Mouse (Mus musculus) neural tube, embryonic 14.5 days (tissue): ENCODE results near the gene Acsm4. TPM values are rescaled to one million over a fixed set of nuclear protein-coding genes. Genes with fewer than 3 reads are reported as not detected.

Source experiments
- ATAC-seq: fragments of 200-750 bp; cut with Nextera tagmentation; 2 replicates; pipeline ENCODE4 v1.8.0; 2017; ENCODE audit warnings: low read depth, mild to moderate bottlenecking, moderate TSS enrichment, moderate library complexity
- H3K27ac ChIP-seq: fragments of 300-500 bp; sonication (generic); 2 replicates; pipeline ENCODE4 v1.5.1; 2014; ENCODE audit warnings: low read depth, mild to moderate bottlenecking, control low read depth, low read length, moderate library complexity, mixed read lengths
- H3K27me3 ChIP-seq: fragments of 300-500 bp; sonication (generic); 2 replicates; pipeline ENCODE4 v1.6.1; 2014; ENCODE audit warnings: low read length; ENCODE audit not compliant: control insufficient read depth, insufficient read depth
- H3K36me3 ChIP-seq: fragments of 300-500 bp; sonication (generic); 2 replicates; pipeline ENCODE4 v1.6.1; 2014; ENCODE audit warnings: low read length, mixed read lengths; ENCODE audit not compliant: control insufficient read depth, insufficient read depth
- H3K4me1 ChIP-seq: fragments of 300-500 bp; sonication (generic); 2 replicates; pipeline ENCODE4 v1.6.1; 2014; ENCODE audit warnings: low read length; ENCODE audit not compliant: control insufficient read depth, insufficient read depth
- H3K4me2 ChIP-seq: fragments of 300-500 bp; sonication (generic); 2 replicates; pipeline ENCODE4 v1.6.1; 2014; ENCODE audit warnings: mild to moderate bottlenecking, low read depth, low read length, control low read depth
- H3K4me3 ChIP-seq: fragments of 300-500 bp; sonication (generic); 2 replicates; pipeline ENCODE4 v1.5.1; 2014; ENCODE audit warnings: low read depth, low read length, control low read depth, mixed read lengths
- H3K9ac ChIP-seq: fragments of 300-500 bp; sonication (generic); replicated peaks from 2 replicates; pipeline ENCODE4 v1.6.1; 2014; ENCODE audit warnings: low read depth, mild to moderate bottlenecking, control low read depth, low read length, mixed read lengths
- H3K9me3 ChIP-seq: fragments of 300-500 bp; sonication (generic); 2 replicates; pipeline ENCODE4 v1.6.1; 2016; ENCODE audit warnings: low read length; ENCODE audit not compliant: control insufficient read depth
- WGBS: fragments of 180-500 bp; shearing (Covaris S2); extraction: QIAGEN DNeasy Blood & Tissue Kit; methylation state at CpG from one replicate; pipeline ENCODE4 v1.1.7; 2014; 5-methylcytosine and 5-hydroxymethylcytosine counted together
- polyA plus RNA-seq: library from polyadenylated mRNA; unstranded; fragments of >200 nt; fragmentation: Nextera tagmentation; extraction: Ambion mirVana; gene quantifications from 2 replicates; pipeline ENCODE4 v1.2.1, GENCODE M21; 2014

Acsm4 gene
- not detected in 2 replicates for polyA plus RNA-seq

GRCm38 (mm10) chr7:119689726-119690125 lies at the start of gene Acsm4:
Gene Acsm4, plus strand, starts transcription at chr7:119690026.
- H3K4me3 ChIP-seq = no peak within 1 kb of the TSS
- no peaks in the 10 kb centered on the region for H3K9me3 ChIP-seq
- no peaks in the 10 kb centered on the region for H3K27me3 ChIP-seq
- no peaks in the 10 kb centered on the region for H3K36me3 ChIP-seq
- H3K4me2 ChIP-seq = no peak within 1 kb of the TSS
- H3K4me1 ChIP-seq = no peaks in the 10 kb centered on the region
- no peak for ATAC-seq
- 84% methylated on average over 5 of the region's 5 CpGs for WGBS
- no peak within 1 kb of the TSS for H3K9ac ChIP-seq
- H3K27ac ChIP-seq = no peak within 1 kb of the TSS

DNA sequence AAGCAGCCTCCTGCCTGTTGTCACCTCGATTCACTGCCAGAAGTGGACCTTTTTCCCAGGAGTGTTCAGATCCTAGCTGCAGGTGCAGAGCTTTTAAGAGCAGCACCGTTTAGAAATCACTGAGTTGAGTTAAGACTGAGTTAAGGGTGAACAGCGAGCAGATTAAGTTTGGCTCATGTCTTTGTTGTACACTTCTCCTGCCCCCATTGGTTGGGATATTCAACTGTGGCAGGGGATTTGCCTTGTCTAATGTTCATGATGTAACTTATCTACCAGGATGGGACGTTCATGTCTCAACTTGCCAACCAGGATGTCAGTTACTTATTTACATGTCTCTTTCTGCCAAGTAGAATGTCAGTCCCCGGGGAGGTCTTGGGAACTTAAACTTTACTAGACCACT lies 47.5 kb upstream of the Acsm4 start:
- Histone ChIP-seq H3K9me3 (no peaks in the 10 kb centered on the region), H3K4me3 (no peak overlapping the region), H3K4me1 (no peaks in the 10 kb centered on the region), H3K9ac (no peak overlapping the region), H3K4me2 (no peak overlapping the region), H3K27me3 (no peaks in the 10 kb centered on the region), H3K36me3 (no peaks in the 10 kb centered on the region), H3K27ac (no peak overlapping the region)
- 82% methylated on average over 5 of the region's 5 CpGs for WGBS
- no peak for ATAC-seq

- Histone ChIP-seq H3K4me2 (no peak overlapping the region), H3K27me3 (no peaks in the 10 kb centered on the region), H3K27ac (no peak overlapping the region), H3K4me3 (no peak overlapping the region), H3K4me1 (no peaks in the 10 kb centered on the region), H3K36me3 (no peaks in the 10 kb centered on the region), H3K9me3 (no peaks in the 10 kb centered on the region), H3K9ac (no peak overlapping the region)
- WGBS = 89% methylated on average over 3 of the region's 3 CpGs
- no peak for ATAC-seq
These were observed 21.9 kb upstream of the Acsm4 start for GRCm38 (mm10) chr7:119667893-119668292.

DNA sequence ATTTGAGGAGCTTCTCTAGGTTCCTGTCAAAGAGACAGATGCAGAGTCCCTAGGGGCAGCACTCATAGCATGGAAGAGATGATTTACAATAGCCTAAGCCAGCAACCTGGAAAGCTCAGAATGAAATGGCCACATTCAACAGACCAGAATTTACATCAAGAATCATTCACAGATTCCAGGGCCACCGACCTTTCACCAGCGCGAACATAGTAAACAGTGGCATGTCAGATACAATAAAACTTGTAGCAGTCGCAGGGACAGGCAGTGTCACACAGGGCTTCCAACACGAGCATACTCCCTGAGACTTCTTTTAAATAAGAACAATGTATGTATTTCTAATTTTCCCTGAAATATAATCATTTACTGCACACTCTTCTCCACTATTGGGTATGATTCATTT lies 19.4 kb upstream of the Acsm4 start:
- no peaks in the 10 kb centered on the region for H3K27me3 ChIP-seq
- WGBS = 78% methylated on average over 5 of the region's 5 CpGs
- no peaks in the 10 kb centered on the region for H3K9me3 ChIP-seq
- no peak overlapping the region for H3K4me2 ChIP-seq
- no peak overlapping the region for H3K9ac ChIP-seq
- no peak overlapping the region for H3K27ac ChIP-seq
- no peak for ATAC-seq
- H3K4me3 ChIP-seq = no peak overlapping the region
- no peaks in the 10 kb centered on the region for H3K36me3 ChIP-seq
- H3K4me1 ChIP-seq = no peaks in the 10 kb centered on the region

DNA sequence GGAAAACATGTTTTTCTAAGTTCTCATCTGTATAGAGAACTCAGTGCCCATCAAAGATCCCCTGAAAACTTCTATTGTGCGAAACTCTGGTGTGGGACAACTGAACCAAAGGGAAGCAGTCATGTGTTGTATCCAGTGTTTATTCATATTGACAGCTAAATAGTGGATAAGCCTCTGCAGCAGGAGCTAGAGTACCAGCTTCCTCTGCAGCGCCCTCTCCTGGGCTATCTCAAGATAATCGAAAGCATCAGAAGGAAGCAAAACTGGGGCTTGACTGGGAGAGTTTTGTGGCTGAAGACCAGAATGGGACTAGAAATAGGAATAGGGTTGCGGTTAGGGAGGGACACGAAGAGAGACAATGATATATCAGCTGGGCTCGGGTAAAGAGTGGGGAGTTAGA lies 18.9 kb upstream of the Acsm4 start:
- Histone ChIP-seq H3K36me3 (no peaks in the 10 kb centered on the region), H3K9ac (no peak overlapping the region), H3K9me3 (no peaks in the 10 kb centered on the region), H3K4me3 (no peak overlapping the region), H3K4me2 (no peak overlapping the region), H3K27me3 (no peaks in the 10 kb centered on the region), H3K27ac (no peak overlapping the region), H3K4me1 (no peaks in the 10 kb centered on the region)
- WGBS = 46% methylated on average over 6 of the region's 6 CpGs
- ATAC-seq = no peak

GRCm38 (mm10) chr7:119673465-119673864 lies 16.4 kb upstream of the Acsm4 start:
- Histone ChIP-seq H3K27ac (no peak overlapping the region), H3K4me3 (no peak overlapping the region), H3K9me3 (no peaks in the 10 kb centered on the region), H3K27me3 (no peaks in the 10 kb centered on the region), H3K36me3 (no peaks in the 10 kb centered on the region), H3K4me2 (no peak overlapping the region), H3K4me1 (no peaks in the 10 kb centered on the region), H3K9ac (no peak overlapping the region)
- peak; percentile 79 for ATAC-seq
- WGBS = 20% methylated on average over 6 of the region's 6 CpGs

DNA sequence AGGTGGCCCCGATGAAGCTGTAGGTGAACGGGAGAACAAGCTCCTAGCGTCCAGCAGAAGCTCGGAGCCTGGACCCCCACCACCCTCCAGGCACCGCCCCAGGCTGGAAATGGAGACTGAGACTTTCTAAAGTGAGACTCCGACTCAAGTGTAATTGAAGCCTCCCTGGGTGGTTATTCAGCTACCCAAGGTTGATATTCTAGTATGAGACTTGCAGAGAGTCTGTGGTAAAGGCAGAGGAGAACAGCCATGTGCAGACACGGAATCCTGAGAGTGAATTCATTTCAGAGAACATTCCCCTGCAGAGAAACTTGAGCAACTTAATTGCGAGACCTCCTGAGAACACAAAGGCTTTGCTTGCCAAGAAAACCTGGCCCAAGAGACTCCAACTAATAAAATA lies 9.7 kb upstream of the Acsm4 start:
- no peak overlapping the region for H3K27ac ChIP-seq
- WGBS = 78% methylated on average over 8 of the region's 8 CpGs
- no peaks in the 10 kb centered on the region for H3K9me3 ChIP-seq
- no peaks in the 10 kb centered on the region for H3K4me1 ChIP-seq
- H3K9ac ChIP-seq = no peak overlapping the region
- H3K36me3 ChIP-seq = no peaks in the 10 kb centered on the region
- no peak overlapping the region for H3K4me3 ChIP-seq
- no peak for ATAC-seq
- H3K27me3 ChIP-seq = no peaks in the 10 kb centered on the region
- no peak overlapping the region for H3K4me2 ChIP-seq

DNA sequence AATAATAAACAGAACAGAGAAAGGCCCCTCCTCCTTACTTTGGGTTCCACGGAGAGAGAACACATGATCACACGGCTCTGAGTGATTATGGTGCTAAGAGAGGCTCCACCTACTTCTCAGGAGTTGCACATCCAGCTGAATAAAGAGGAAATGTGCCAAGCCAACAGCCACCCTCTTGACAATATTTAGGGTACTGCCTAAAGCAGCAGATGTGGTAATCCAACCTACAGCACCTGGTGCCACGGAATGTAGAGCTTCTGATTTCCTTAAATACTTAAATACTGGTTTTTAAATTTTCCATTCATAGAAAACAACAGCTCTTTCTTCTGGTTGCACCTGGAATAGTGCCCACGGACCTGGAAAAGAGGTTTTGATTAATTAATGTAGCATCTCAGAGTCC lies 7.1 kb upstream of the Acsm4 start:
- no peaks in the 10 kb centered on the region for H3K36me3 ChIP-seq
- no peaks in the 10 kb centered on the region for H3K9me3 ChIP-seq
- no peak for ATAC-seq
- H3K4me3 ChIP-seq = no peak overlapping the region
- WGBS = 71% methylated on average over 4 of the region's 4 CpGs
- H3K27me3 ChIP-seq = no peaks in the 10 kb centered on the region
- no peak overlapping the region for H3K9ac ChIP-seq
- no peak overlapping the region for H3K27ac ChIP-seq
- H3K4me2 ChIP-seq = no peak overlapping the region
- no peaks in the 10 kb centered on the region for H3K4me1 ChIP-seq

DNA sequence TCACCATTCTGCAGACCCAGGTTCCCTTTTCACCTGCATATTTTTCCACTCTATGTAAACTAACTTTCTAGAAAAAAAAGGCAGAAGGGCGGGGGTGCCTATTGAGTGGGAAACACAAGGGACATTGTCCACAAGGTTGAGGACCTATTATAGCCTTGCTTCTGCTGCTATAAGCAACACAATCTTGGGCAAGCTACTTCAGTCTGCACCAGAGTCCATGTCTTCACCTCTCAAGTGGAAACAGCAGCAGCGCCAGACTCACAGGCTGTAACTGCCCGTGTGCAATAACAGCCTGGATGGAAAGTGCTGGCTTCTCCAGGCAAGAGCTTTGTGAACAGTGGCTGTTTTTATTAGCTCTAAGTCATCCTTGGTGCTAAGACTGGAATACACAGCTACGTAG lies 2.5 kb downstream of the Acsm4 start:
- Histone ChIP-seq H3K4me2 (no peak overlapping the region), H3K4me3 (no peak overlapping the region), H3K36me3 (no peaks in the 10 kb centered on the region), H3K27me3 (no peaks in the 10 kb centered on the region), H3K27ac (no peak overlapping the region), H3K9ac (no peak overlapping the region), H3K9me3 (no peaks in the 10 kb centered on the region), H3K4me1 (no peaks in the 10 kb centered on the region)
- 82% methylated on average over 4 of the region's 4 CpGs for WGBS
- no peak for ATAC-seq

DNA sequence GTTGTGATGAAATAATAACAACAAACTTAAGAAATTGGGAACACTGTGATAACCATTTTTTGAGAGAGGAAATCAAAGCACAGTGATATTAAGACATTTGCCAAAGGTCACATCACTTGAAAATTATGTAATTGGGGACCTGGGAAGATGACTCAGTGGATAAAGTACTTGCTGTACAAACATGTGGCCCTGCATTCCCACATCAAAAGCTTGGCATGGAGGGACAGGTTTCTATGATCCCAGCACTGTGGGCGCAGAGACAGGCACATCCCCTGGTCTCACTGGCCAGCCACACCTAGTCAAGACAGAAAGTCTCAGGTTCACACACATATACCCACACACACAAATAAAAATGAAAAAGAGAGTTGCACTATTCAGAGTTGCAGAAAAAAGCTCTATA lies 5.1 kb downstream of the Acsm4 start:
- H3K36me3 ChIP-seq = no peaks in the 10 kb centered on the region
- WGBS = 89% methylated on average over 1 of the region's 1 CpGs
- H3K4me1 ChIP-seq = no peaks in the 10 kb centered on the region
- H3K9ac ChIP-seq = no peak overlapping the region
- no peak overlapping the region for H3K4me3 ChIP-seq
- H3K4me2 ChIP-seq = no peak overlapping the region
- no peaks in the 10 kb centered on the region for H3K9me3 ChIP-seq
- H3K27ac ChIP-seq = no peak overlapping the region
- no peak for ATAC-seq
- no peaks in the 10 kb centered on the region for H3K27me3 ChIP-seq
